In genomic region chr5:135715624-135716023, GRCm38 (mm10) we compare ENCODE assay signal across 11 mouse cellular contexts. TPM values are rescaled to one million over a fixed set of nuclear protein-coding genes. Genes with fewer than 3 reads are reported as not detected.
DNase-seq lines count a peak whose midpoint lies in the region; ATAC-seq and TF ChIP-seq lines count a peak whose summit lies in the region.
"Had no signal": no experiment of that assay in that cellular context is flagged by ENCODE, and none has a peak within 500 bp of the region (broad histone marks: within the 10 kb centered on the region; RNA-seq: fewer than 3 reads in every experiment).

No protein-coding gene starts in this region.

- TF ChIP-seq EP300 in CH12.LX (IDR thresholded peaks at IDR 0.05; ENCODE audit: low read length) = no peak

- no peaks in the 10 kb centered on the region for H3K9me3 ChIP-seq in heart, embryonic 10.5 days
- H3K9me3 ChIP-seq in CH12.LX (replicated peaks; ENCODE audit: low read length) = no peaks in the 10 kb centered on the region
- no peaks in the 10 kb centered on the region for H3K9me3 ChIP-seq in hindbrain, embryonic 11.5 days (ENCODE audit: control insufficient read depth, low read length)
- H3K9me3 ChIP-seq: hindbrain, embryonic 13.5 days had no signal

- H3K27me3 ChIP-seq in heart, embryonic 10.5 days (ENCODE audit: insufficient read depth, poor library complexity, severe bottlenecking) = no peaks in the 10 kb centered on the region
- H3K27me3 ChIP-seq in liver, adult 2 months (ENCODE audit: control insufficient read depth, insufficient read depth, low read length) = no peaks in the 10 kb centered on the region
- H3K27me3 ChIP-seq in CH12.LX (replicated peaks) = no peaks in the 10 kb centered on the region
- H3K27me3 ChIP-seq in hindbrain, embryonic 11.5 days (ENCODE audit: control insufficient read depth, insufficient read depth, low read length) = no peaks in the 10 kb centered on the region
- H3K27me3 ChIP-seq: hindbrain, embryonic 13.5 days had no signal

- H3K27ac ChIP-seq in heart, embryonic 10.5 days = 0 out of 2 replicates have a peak overlapping the region, but pooled peaks have one; percentile 13
- no peak overlapping the region for H3K27ac ChIP-seq in liver, adult 2 months (replicated peaks; ENCODE audit: insufficient read depth, low read depth, low read length)
- no peak overlapping the region for H3K27ac ChIP-seq in CH12.LX (ENCODE audit: insufficient read depth, low read depth)
- no peak overlapping the region for H3K27ac ChIP-seq in hindbrain, embryonic 11.5 days (ENCODE audit: low read depth, low read length)
- H3K27ac ChIP-seq: hindbrain, embryonic 13.5 days had no signal

- no peak for TF ChIP-seq POLR2A in liver, adult 2 months (IDR thresholded peaks at IDR 0.05; ENCODE audit: extremely low read depth, insufficient read depth, low read length)
- TF ChIP-seq POLR2A in CH12.LX (IDR thresholded peaks at IDR 0.05; ENCODE audit: low read depth, low read length) = no peak

- no peak overlapping the region for H3K9ac ChIP-seq in liver, adult 2 months (ENCODE audit: low read depth, low read length)
- H3K9ac ChIP-seq in CH12.LX (ENCODE audit: insufficient read depth, low read depth) = no peak overlapping the region
- no peak overlapping the region for H3K9ac ChIP-seq in hindbrain, embryonic 11.5 days (ENCODE audit: low read depth, low read length)
- H3K9ac ChIP-seq: hindbrain, embryonic 13.5 days had no signal

- peaks cover 44% of the 10 kb centered on the region for H3K4me1 ChIP-seq in heart, embryonic 10.5 days
- peaks cover 32% of the 10 kb centered on the region for H3K4me1 ChIP-seq in liver, adult 2 months (ENCODE audit: control insufficient read depth, insufficient read depth, low read length)
- H3K4me1 ChIP-seq in CH12.LX (ENCODE audit: control insufficient read depth in 1 of 2, insufficient read depth in 2 of 2) = peaks cover 44 to 69% of the 10 kb centered on the region in 2 experiments
- H3K4me1 ChIP-seq in hindbrain, embryonic 11.5 days (replicated peaks; ENCODE audit: control insufficient read depth, insufficient read depth, low read length) = 0 out of 2 replicates have a peak, but pooled peaks cover 4% of the 10 kb centered on the region

- TF ChIP-seq RAD21 in CH12.LX (IDR thresholded peaks at IDR 0.05; ENCODE audit: low read depth, low read length) = peak; percentile 36

- no peak for DNase-seq in heart, embryonic 10.5 days (ENCODE audit: low spot score)
- no peak for DNase-seq in heart, adult 9 months (ENCODE audit: low spot score in 2 of 2)
- DNase-seq in liver, adult 2 months (ENCODE audit: extremely low read depth, low read depth, low spot score) = no peak
- DNase-seq in liver = no peak
- no peak for DNase-seq in CH12.LX (ENCODE audit: extremely low read depth)
- DNase-seq in embryo, embryonic 11 days = peak; percentile 35
- no peak for DNase-seq in hindbrain, embryonic 11.5 days (ENCODE audit: low spot score)
- no peak for DNase-seq in B cell, adult 2 months
- DNase-seq: gastrocnemius, postnatal 10 days had no signal

- no peak overlapping the region for H3K4me3 ChIP-seq in heart, embryonic 10.5 days
- no peak overlapping the region for H3K4me3 ChIP-seq in liver, adult 2 months (ENCODE audit: insufficient read depth, low read depth, low read length)
- no peak overlapping the region for H3K4me3 ChIP-seq in CH12.LX (replicated peaks in 1 of 3; ENCODE audit: low read depth in 2 of 3, low read length in 2 of 3, poor library complexity in 1 of 3)
- no peak overlapping the region for H3K4me3 ChIP-seq in hindbrain, embryonic 11.5 days (ENCODE audit: low read depth, low read length)
- H3K4me3 ChIP-seq: hindbrain, embryonic 13.5 days had no signal

- no peak overlapping the region for H3K4me2 ChIP-seq in CH12.LX (ENCODE audit: insufficient read depth, low read depth, poor library complexity, severe bottlenecking)
- no peak overlapping the region for H3K4me2 ChIP-seq in hindbrain, embryonic 11.5 days (replicated peaks; ENCODE audit: low read depth, low read length)
- H3K4me2 ChIP-seq: hindbrain, embryonic 13.5 days had no signal

- TF ChIP-seq CTCF in liver, adult 2 months (IDR thresholded peaks at IDR 0.05; ENCODE audit: low read depth, low read length) = peak; percentile 34; the same call in 1 of the 2 replicates
- peak in 1 of 2 experiments; percentile 57; a peak in 2 of 4 replicates for TF ChIP-seq CTCF in CH12.LX (conservative IDR thresholded peaks at IDR 0.05 in 1 of 2, IDR thresholded peaks at IDR 0.05 in 1 of 2; ENCODE audit: low read depth in 2 of 2, low read length in 2 of 2)

- in situ Hi-C loops in CH12.LX (cut with MboI; ENCODE audit: low pct_ligation_motif_present, low pct_unique_long_range_greater_than_20kb, low sequenced_read_pairs) = no loop called here

- H3K79me2 ChIP-seq in liver, adult 2 months (ENCODE audit: control insufficient read depth, insufficient read depth, low read length) = peaks cover 31% of the 10 kb centered on the region
- peaks cover 7% of the 10 kb centered on the region; the same call in 1 of the 2 replicates for H3K79me2 ChIP-seq in CH12.LX (replicated peaks; ENCODE audit: control insufficient read depth, extremely low read depth, insufficient read depth, poor library complexity, severe bottlenecking)

- dilution Hi-C loops in CH12.LX (cut with MboI; ENCODE audit: extremely low pct_ligation_motif_present, extremely low pct_unique_long_range_greater_than_20kb, low sequenced_read_pairs) = no loop called here

- peaks cover 41% of the 10 kb centered on the region for H3K36me3 ChIP-seq in heart, embryonic 10.5 days
- H3K36me3 ChIP-seq in liver, adult 2 months (ENCODE audit: control insufficient read depth, insufficient read depth, low read length) = peaks cover 51% of the 10 kb centered on the region
- H3K36me3 ChIP-seq in CH12.LX (replicated peaks in 1 of 2; ENCODE audit: control insufficient read depth in 1 of 2, insufficient read depth in 1 of 2, low read length in 1 of 2) = peaks cover 23 to 56% of the 10 kb centered on the region in 2 experiments
- no peaks in the 10 kb centered on the region for H3K36me3 ChIP-seq in hindbrain, embryonic 11.5 days (ENCODE audit: control insufficient read depth, insufficient read depth, low read length)

- WGBS in heart, embryonic 10.5 days = 58% methylated on average over 10 of the region's 10 CpGs
- 68% methylated on average over 10 of the region's 10 CpGs for WGBS in liver, adult 2 months
- WGBS in hindbrain, embryonic 11.5 days = 65% methylated on average over 10 of the region's 10 CpGs

- no peak for ATAC-seq in hindbrain, embryonic 11.5 days (ENCODE audit: low FRiP score)
- ATAC-seq: activated CD4-positive, CD25-positive, alpha-beta regulatory T cell, adult 4 months had no signal

TF ChIP-seq in CH12.LX, 34 proteins besides CTCF, POLR2A, EP300 and RAD21:
- TF ChIP-seq MAX (IDR thresholded peaks at IDR 0.05; ENCODE audit: low read length) (no peak), SMC3 (IDR thresholded peaks at IDR 0.05; ENCODE audit: low read depth, low read length) (peak; percentile 62), TCF12 (IDR thresholded peaks at IDR 0.05; ENCODE audit: low read depth, low read length) (no peak), MAFK (IDR thresholded peaks at IDR 0.05; ENCODE audit: insufficient replicate concordance, low read length) (no peak), SIN3A (IDR thresholded peaks at IDR 0.05; ENCODE audit: low read length) (no peak), CHD1 (IDR thresholded peaks at IDR 0.05; ENCODE audit: low read depth, low read length) (no peak), TBP (conservative IDR thresholded peaks at IDR 0.05; ENCODE audit: low read depth, low read length) (no peak), ZNF384 (IDR thresholded peaks at IDR 0.05; ENCODE audit: low read depth, low read length) (no peak)

RNA-seq across cellular contexts. Expression of gene Tmem120a, which starts 28.6 kb away (rescaled TPM):
- polyA plus RNA-seq in heart, embryonic 10.5 days (2016; fragmentation: Nextera tagmentation; extraction: Ambion mirVana) = 36.2 and 45.5 TPM in 2 replicates
- total RNA-seq in liver, adult 2 months (2014; rRNA removed) = 55.2 and 58.1 TPM in 2 replicates
- polyA plus RNA-seq in liver, adult 2 months (2012; rRNA removed) = 52.9 and 76.6 TPM in 2 replicates
- total RNA-seq in CH12.LX (2012; rRNA removed) = 21.4 and 22.2 TPM in 2 replicates
- 9.1 and 12.0 TPM in 2 replicates for total RNA-seq in CH12.LX (2014; rRNA removed)
- 27.1 and 27.7 TPM in 2 replicates for polyA plus RNA-seq in CH12.LX (2012; ENCODE audit: insufficient read length, low read depth)
- polyA plus RNA-seq in hindbrain, embryonic 11.5 days (2014; fragmentation: Nextera tagmentation; extraction: Ambion mirVana) = 62.5 and 70.0 TPM in 2 replicates

RNA-seq across cellular contexts. Expression of gene Por, which starts 45.8 kb away (rescaled TPM):
- polyA plus RNA-seq in heart, embryonic 10.5 days (2016; fragmentation: Nextera tagmentation; extraction: Ambion mirVana) = 54.4 and 66.8 TPM in 2 replicates
- total RNA-seq in liver, adult 2 months (2014; rRNA removed) = 284 and 345 TPM in 2 replicates
- polyA plus RNA-seq in liver, adult 2 months (2012; rRNA removed) = 211 and 254 TPM in 2 replicates
- total RNA-seq in CH12.LX (2012; rRNA removed) (40.2 and 41.2 TPM in 2 replicates), CH12.LX (2014; rRNA removed) (16.3 and 17.3 TPM in 2 replicates)
- 54.3 and 56.8 TPM in 2 replicates for polyA plus RNA-seq in CH12.LX (2012; ENCODE audit: insufficient read length, low read depth)
- polyA plus RNA-seq in hindbrain, embryonic 11.5 days (2014; fragmentation: Nextera tagmentation; extraction: Ambion mirVana) = 63.0 and 73.1 TPM in 2 replicates
